Mouse (Mus musculus): ENCODE data around the gene Orc6. TPM values are rescaled to one million over a fixed set of nuclear protein-coding genes. Genes with fewer than 3 reads are reported as not detected.

The Orc6 gene
- 1 to 10 TPM; 5.0 to 7.0 (median 5.3) TPM for total RNA-seq (2022)

DNA sequence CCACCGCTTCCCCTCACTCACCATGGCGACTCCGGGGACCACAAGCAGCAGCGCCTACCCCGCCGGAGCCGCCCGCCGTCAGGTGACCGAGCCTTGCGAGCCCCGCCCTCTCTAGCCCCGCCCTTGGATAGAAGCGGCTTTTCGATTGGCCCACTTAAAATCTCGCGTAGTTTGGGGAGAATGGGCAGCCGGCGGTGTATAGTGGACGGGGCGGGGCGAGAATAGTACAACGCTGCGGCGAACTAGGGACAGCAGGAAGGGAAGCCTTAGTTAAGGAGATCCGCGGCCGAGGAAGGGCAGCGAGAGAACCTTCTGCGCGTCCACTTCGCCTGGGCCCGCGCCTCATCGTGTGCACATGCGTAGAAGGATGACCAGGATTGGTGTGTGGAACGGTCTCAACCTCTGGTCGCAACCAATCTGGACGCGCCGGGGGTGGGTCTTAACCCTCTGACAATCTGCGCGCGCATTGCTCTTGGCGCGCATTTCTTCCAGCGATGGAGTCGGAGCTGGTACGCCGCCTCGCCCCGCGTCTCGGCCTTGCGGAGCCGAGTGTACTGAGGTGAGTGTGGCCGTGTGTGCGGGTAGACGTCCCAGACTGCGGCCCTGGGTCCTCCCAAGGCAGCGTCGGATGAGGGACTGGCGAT is at the start of gene Orc6, which contains the start of gene Vps35:
Gene Orc6 (plus strand): TSS at position 199 of the 644 bp plus-strand sequence.
Gene Vps35 (minus strand): TSS at position 369 of the 644 bp plus-strand sequence.
- DNase-seq (ENCODE audit: low spot score) = peak; percentile 97

DNA sequence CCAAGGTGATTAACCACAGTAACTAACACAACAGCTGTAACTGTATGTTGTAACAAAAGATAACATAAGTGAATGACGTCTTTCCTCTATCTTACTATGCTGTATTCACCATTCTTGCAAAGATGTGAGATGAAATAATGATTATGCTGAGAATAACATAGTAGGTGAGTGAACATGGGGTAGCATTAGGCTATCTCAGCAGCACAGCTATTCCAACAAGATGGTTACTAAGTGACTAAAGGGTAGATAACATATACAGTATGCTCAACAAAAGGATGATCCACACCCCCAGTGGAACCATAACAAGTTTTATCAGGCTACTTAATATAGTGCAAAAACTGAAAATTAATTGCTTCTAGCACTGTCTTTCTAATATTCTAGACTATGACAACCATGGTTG is 12.6 kb upstream of the Orc6 start:
- no peak for DNase-seq (ENCODE audit: low spot score)

DNA sequence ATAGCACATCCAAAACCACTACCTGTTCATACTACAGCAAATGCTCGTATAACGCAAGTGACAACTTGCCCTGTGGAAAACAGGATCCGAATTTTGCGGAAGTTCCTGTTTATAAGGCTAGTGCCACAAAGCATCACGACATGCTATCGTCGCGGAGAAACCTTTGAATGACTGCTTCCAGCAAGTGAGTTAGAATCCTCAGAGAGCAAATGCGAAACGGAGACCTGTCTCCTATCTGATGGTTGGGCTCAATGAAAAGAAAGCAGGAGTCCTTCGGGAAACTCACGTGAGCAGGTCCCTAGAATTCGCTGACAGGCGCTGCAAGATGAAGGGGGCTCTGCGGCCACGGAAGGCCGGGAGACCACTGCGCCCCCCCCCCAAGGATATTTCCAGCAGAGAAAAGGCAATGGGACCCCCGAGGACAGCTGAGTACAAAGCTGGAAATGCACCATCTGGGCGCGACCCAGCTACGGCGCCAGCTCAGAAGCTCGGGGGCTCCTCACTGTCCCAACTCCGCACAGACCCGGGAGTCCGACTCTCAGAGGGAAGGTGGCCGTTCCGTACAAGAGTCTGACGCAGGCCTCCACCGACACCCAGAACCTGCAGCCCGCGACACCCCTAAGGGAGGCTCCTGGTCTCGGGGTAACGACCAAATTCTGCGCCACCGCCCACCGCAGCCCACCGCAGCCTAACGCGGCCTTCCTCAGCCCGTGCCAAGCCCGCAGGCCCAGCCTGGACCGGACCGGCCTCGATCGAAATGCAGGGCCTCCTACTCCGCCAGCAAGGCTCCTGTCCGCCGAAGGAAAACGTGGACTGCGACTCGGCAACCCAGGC is 615 bp upstream of the Orc6 start:
- no peak for DNase-seq (ENCODE audit: low spot score)

DNA sequence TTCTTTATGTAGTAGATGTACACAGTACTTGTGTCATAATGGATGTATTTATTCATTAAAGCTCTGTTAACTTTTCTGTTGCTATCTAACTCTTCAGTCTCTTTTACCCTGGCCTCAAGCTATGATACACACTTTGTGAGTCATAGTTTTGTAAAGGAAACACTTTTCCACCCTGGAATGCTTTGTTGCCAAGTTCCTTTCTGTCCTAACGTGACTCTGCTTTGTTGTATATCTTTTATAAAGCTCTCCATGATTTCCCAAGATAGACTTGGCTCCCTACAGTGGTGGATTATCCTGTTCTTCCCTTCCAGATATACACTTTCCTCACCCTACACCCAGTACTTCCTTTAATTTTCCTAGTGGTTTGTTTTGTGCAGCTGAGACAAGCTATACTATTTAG is 2.5 kb downstream of the Orc6 start:
- DNase-seq (ENCODE audit: low spot score) = no peak

DNA sequence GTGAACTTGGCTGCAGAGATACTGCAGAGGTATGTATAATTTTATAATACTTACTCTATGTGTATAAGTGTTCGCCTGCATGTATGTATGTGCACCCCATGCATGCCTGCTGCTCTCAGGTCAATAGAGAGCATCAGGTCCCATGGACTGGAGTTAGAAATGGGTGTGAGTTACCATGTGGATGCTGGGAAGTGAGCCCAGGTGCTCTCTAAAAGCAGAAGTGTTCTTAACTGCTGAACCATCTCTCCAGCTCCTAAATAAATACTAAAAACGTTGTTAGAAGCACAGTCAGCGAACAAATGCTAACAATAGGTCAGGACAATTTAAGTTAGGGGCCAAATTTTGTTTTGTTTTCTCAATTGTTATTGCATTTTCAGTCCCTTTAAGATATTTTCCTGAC is 3.5 kb downstream of the Orc6 start:
- no peak for DNase-seq (ENCODE audit: low spot score)

DNA sequence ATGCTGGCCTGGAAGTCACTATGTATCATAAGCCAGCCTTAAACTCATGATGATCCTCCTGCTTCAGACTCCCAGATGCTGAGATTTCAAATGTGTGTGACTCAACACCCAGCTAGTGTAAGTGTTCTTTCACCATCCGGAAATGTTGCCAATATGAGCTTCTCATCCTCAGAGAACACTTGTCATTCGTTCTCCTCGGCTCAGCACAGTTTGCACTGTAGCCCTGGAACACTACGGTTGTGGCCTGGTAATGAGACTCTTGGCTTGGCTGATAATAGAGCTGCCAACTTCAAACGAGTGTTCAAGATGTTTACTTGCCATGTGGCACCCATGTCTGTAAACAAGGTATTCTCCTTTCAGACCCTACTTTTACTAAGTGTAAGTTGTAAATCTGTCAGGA is 4.1 kb downstream of the Orc6 start:
- DNase-seq (ENCODE audit: low spot score) = no peak

DNA sequence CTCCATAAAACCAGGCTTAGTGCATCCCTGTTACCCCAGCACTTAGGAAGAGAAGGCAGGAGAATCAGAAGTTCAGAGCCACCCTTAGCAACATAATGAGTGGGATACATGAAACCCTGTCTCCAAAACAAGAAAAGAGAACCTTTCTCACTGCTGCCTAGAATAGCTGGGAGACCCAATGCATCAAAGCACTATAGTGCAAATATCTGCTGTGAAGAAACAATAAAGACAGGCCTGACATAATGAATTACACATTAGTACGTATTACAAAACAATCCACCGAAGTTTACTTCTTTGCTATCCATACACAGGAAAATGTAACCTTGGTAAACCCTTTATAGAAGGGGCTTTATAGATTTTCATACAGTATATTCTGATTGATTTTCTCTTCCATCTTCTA is 9.1 kb downstream of the Orc6 start:
- no peak for DNase-seq (ENCODE audit: low spot score)

DNA sequence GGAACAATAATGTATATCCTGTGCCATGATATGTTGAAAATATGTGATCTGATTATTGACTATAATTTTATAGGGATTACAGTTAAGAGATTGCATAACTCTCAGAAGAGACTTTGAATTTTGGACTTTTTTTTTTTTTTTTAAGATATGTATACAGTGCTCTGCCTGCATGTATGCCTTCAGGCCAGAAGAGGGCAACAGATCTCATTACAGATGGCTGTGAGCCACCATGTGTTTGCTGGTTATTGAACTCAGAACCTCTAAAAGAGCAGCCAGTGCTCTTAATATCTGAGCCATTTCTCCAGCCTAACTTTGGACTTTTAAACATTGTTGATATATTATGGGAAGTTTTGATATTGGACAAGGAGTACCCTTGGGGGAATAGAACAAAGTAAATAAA is 12.3 kb downstream of the Orc6 start:
- DNase-seq (ENCODE audit: low spot score) = no peak

DNA sequence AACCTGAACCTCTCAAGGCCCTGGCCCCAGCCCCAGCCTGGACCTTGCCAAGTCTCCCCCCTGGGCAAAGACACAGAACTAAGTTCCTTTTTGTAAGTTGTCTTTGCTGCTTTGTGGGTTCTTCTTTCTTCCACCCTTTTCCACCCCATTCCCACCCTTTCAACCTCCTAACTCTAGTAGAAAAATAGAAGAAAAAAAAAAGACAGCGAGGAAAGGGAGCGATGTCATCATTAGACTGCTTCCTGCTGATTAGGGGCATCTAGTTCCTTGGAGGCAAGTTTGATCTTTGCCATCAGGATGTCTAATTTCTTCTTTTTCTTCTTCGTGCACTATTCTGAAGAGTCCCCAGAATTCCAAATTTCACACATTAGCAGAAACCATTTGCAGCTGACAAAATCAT is 13.6 kb downstream of the Orc6 start:
- DNase-seq (ENCODE audit: low spot score) = no peak

DNA sequence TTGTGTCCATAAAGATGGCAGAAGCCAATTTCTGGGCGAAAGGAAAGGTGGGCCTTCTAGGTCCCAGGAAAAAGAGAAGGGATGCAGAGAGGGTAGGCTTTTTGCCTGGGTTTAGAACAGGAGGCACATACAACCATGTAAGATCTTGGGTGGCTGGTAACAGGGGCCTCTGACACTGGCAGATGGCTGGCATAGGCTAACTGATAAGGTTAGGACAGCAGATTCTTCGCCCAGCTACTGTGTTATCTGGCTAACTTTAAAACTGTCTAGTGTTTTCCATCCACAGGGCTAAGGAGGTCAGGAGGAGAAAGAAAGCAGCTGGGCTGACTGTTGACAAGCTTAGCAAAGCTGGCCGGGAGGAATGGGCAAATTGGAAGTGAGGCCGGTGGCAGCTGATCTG is 19.1 kb downstream of the Orc6 start:
- DNase-seq (ENCODE audit: low spot score) = no peak

DNA sequence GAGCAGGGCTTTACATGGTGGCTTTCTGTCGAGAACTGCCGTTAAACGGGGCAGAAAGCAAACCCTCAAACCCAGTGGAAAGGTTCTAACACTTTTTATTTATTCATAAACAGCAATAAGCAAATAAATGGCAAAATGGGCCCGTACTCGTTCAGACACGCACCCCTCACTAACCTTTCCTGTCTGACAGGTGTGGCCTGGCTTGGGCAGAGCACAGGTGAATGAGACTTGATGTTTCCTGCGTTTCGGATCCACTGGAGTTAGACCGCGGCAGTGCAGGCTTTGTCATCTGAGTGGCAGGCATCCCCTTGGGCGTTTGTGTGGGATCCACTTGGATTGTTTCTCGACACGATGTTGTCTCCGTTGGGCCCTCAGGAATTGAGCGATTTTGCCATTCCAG is 22.5 kb downstream of the Orc6 start:
- no peak for DNase-seq (ENCODE audit: low spot score)

DNA sequence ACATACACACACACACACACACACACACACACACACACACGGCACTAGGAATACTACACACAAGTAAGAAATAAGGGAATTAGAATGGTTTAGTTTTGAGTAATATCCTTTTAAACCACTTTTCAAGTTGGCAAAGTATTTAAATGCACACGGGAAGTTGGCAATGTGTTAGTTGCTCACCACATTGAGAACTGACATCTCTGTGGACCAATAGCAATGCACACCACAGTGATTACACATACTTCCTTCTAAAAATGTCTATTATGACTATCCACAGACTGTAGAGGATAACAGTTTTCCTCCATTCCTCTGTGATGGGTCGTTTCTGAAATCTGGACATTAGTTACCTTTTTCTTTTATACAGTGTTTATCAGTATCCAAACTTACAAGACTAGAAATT is 23.7 kb downstream of the Orc6 start:
- no peak for DNase-seq (ENCODE audit: low spot score)

DNA sequence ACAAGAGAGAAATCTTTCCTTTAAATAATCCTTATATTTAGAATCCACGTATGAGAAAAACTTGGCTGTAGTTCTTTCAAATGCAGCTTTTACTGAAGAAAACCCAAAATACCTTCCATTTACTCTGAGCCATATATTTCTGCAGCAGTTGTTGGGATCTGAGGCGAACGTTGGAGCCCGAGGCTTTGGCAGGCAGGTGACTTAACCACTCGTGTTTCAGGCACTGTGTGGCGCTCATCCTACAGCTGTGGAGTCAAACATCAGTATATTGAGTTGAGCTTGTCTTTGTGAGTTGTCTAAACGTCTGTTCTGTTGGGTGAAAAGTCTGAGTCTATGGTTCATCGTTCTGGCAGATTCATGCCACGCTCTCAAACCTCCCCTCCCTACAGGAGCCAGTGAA is 27.6 kb downstream of the Orc6 start:
- DNase-seq (ENCODE audit: low spot score) = no peak

DNA sequence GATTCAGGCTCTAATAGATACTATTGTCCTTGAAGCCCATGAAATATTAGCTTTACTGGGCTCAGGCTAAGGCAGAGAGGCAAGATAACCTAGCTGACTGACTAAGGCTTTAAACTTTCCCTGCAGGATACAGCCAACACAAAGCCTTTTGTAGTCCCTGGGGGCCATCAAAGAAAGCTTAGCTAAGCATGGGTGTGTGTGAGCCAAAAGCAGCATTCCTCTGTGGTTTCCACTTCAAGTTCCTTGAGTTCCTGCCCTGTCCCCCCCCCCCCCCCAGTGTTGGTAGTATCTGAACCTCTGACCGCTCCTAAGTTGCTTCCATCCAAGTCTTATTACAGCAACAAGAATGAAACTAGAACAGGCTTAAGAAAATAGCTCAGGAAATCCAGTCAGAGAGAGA is 30.1 kb downstream of the Orc6 start:
- peak; percentile 23 for DNase-seq (ENCODE audit: low spot score)

DNA sequence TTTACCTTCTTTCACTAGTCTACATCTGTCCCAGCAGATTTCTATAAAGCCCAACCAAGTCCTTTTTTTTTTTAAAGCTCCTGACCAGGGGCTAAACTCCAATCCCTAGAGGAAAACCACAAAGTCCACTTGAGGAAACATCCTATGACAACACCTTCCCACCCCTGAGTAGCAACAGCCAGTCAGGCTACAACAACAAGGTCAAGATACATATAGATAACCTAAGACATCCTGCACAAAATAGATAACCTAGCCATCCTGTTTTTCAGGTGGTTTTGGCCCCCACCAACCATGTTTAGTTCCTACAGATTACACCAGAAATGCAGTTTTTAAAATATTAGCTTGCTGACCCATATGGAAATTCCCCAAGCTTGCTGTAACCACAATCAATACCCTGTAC is 35.7 kb downstream of the Orc6 start:
- no peak for DNase-seq (ENCODE audit: low spot score)

DNA sequence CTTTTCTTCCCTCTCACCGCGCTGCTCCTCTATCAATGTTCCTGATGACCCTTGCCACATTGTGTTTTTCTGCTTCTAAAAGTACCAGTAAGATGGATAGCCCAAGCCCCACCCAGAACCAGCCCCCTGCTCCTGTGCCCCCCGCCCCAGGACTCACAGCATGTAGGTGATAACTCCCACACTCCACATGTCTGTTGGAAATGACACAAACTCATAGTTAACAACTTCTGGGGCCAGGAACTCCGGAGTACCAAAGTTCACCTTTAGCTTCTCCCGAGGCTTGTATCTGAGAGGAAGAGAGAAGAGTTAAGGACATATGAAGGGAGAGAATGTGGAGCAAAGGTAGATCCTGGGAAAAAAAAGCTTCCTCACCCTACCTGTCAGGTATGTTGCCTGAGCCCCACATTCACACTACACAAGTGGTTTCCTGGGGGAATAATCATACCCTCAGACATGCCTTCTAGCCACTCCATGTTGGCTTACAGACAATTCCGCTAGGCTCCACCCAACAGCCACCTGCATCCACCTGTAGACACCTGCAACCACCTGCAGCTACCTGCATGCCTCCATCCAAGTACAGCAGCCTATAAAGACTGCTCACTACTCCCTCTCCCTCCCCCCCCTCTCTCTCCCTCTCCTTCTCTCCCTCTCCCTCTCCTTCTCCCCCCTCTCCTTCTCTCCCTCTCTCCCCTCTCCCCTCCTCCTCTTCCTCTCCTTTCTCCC is 36.9 kb downstream of the Orc6 start:
- no peak for DNase-seq (ENCODE audit: low spot score)

DNA sequence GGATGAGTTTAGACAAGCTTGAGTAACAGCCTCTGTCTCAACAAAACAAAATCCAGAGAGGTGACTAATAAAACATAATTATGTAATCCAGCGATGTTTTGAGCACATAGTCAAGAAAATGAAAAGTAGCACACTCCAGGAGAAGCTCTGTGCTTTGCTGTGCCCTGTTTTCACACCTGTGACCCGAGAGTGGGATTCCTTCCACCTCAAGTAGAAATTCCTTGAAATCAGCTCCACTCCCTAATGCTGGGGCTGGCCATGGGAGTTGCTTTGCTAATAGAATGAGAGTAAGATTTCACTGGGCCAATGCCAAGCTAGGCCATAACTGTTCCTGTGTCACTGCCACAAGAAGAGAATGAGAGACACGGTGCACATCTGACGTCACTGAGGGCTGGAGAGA is 38.2 kb downstream of the Orc6 start:
- no peak for DNase-seq (ENCODE audit: low spot score)

DNA sequence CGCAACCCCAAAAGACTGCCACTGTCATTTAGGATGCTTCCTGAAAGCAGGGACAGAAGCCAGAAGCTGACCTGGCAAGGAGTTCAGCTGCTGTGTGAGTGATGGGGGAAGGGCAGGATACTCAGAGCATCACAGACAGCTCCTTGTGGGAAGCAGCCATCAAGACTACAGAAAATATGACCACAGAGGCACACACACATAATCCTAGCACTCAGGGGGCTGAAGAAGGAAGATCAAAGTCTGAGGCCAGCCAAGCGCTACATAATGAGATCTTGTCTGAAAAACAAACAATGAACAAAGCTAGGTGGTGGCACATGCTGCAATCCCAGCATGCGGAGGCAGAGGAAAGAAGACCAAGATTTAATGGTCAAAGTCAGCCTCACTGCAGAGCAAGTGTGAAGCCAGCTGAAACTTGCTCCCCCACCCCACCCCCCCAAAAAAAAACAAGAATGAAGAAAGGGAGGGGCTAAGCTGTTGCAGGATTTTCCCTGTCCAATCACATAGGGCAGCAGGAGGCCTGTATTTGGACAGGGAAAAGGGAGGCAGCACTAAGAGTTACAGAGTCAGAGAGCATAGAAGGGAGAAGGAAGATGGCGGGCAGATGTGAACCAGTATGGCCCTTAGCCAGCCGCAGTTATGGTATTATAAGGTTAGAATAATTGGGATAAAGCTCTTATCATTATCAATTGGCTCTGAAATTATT is 40.6 kb downstream of the Orc6 start:
- no peak for DNase-seq (ENCODE audit: low spot score)

DNA sequence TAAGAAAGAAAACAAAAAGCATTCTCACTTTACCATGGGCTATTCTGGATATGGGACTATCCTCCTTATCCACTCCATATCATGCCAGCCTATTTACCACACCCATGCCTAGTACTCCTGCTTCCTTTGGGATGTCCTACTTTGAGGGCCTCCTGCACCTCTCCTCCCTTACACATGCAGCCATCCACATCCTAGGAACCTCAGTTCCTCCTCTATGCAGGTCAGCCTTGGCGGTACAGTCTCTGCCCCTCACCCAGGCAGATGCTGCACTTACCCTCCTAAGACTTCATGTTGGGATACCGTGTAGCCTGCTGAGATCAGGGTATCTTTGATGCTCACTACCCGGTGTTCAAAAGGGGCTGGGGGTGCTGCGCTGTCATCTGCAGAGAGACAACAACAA is 53.9 kb downstream of the Orc6 start:
- no peak for DNase-seq (ENCODE audit: low spot score)
